Mouse (Mus musculus): Measurements from ENCODE around the gene Hdhd5.

DNA sequence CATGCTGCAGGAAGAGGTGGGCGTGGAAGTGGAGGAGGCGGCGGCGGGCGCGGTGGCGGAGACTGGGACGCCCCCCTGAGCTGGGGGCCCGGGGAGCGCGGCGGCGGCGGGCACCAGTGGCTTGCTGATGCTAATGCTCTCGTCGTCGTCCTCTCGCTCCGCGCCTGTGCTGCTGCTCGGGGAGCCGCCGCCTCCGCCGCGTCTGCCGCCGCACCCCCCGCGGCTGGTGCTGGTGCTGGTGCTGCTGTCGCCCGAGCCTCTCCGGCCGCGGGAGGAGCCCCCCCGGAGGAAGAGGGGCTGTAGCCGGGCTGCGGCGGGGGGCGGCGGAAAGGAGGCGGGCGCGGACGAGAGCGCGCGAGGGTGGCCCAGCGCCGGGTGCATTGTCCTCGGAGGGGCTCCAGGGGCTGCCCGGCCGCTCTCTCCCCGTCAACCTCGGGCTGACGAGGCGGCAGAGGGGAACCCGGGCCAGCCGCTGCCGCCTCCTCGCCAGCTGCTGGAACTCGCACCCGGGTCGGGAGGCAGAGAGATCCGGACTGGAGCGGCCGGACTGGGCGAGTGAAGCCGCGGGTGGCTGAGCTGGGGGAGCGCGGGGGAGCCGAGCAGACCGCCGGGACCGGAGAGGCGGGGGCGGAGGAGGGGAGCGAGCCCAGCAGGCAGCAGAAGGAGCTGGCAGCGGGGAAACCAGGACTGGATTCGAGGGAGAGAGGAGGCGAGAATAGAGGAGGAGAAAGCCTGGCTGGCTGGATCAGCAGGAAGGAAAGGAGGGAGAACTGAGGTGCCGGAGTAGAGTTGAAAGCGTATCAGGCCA lies 37.5 kb downstream of the Hdhd5 start, which contains the start of gene Tmem121b:
- TF ChIP-seq CTCF (IDR thresholded peaks at IDR 0.05; ENCODE audit: control insufficient read depth, insufficient read depth, low read length) (no peak), POLR2A (IDR thresholded peaks at IDR 0.05; ENCODE audit: borderline replicate concordance, control insufficient read depth, low read depth, low read length) (no peak)
